Mouse (Mus musculus) kidney, postnatal 0 days (tissue): ENCODE measurements around the gene Zfp160. TPM values are rescaled to one million over a fixed set of nuclear protein-coding genes. Genes with fewer than 3 reads are reported as not detected.
"Not testable (repeated sequence)": the region's sequence is repeated elsewhere in the genome, so short reads cannot be mapped to it uniquely, and the experiment has no call there.

ENCODE experiments used
- ATAC-seq: fragments of 200-750 bp; cut with Nextera tagmentation; replicated peaks from 2 replicates; pipeline ENCODE4 v1.8.0; 2017; ENCODE audit warnings: low read depth, moderate number of reproducible peaks, moderate TSS enrichment, moderate library complexity; ENCODE audit not compliant: low FRiP score
- DNase-seq: peaks from one replicate; pipeline ENCODE4 v3.0.0-alpha.2; 2016; ENCODE audit warnings: low spot score
- H3K27ac ChIP-seq: fragments of 300-500 bp; sonication (generic); 2 replicates; pipeline ENCODE4 v1.5.1; 2014; ENCODE audit warnings: mild to moderate bottlenecking
- H3K27me3 ChIP-seq: fragments of 300-500 bp; sonication (generic); 2 replicates; pipeline ENCODE4 v1.6.1; 2014; ENCODE audit warnings: low read length, mixed read lengths; ENCODE audit not compliant: insufficient read depth
- H3K36me3 ChIP-seq: fragments of 300-500 bp; sonication (generic); 2 replicates; pipeline ENCODE4 v1.6.1; 2014; ENCODE audit warnings: low read length, mixed read lengths; ENCODE audit not compliant: insufficient read depth
- H3K4me1 ChIP-seq: fragments of 300-500 bp; sonication (generic); replicated peaks from 2 replicates; pipeline ENCODE4 v1.6.1; 2014; ENCODE audit warnings: antibody characterized with exemption, low read length, mixed read lengths; ENCODE audit not compliant: insufficient read depth
- H3K4me2 ChIP-seq: fragments of 300-500 bp; sonication (generic); 2 replicates; pipeline ENCODE4 v1.6.1; 2014; ENCODE audit warnings: mild to moderate bottlenecking, low read length, moderate library complexity, mixed read lengths
- H3K4me3 ChIP-seq: fragments of 300-500 bp; sonication (generic); replicated peaks from 2 replicates; pipeline ENCODE4 v1.5.1; 2014; ENCODE audit warnings: low read depth, low read length
- H3K9ac ChIP-seq: fragments of 300-500 bp; sonication (generic); 2 replicates; pipeline ENCODE4 v1.6.1; 2014; ENCODE audit warnings: low read depth, low read length
- H3K9me3 ChIP-seq: fragments of 300-500 bp; sonication (generic); replicated peaks from 2 replicates; pipeline ENCODE4 v1.6.1; 2016; ENCODE audit warnings: low read length, inconsistent platforms, mixed read lengths
- CTCF ChIP-seq: IDR thresholded peaks from 2 replicates; pipeline ENCODE4 v1.5.1; 2016; ENCODE audit warnings: antibody characterized with exemption, low read depth, mild to moderate bottlenecking, moderate library complexity
- WGBS: fragments of 180-500 bp; shearing (Covaris S2); extraction: QIAGEN DNeasy Blood & Tissue Kit; methylation state at CpG from one replicate; pipeline ENCODE4 v1.1.7; 2014; 5-methylcytosine and 5-hydroxymethylcytosine counted together
- polyA plus RNA-seq: library from polyadenylated mRNA; unstranded; fragments of >200 nt; fragmentation: Nextera tagmentation; extraction: Ambion mirVana; gene quantifications from 2 replicates; pipeline ENCODE4 v1.2.1, GENCODE M21; 2015

The Zfp160 gene
- polyA plus RNA-seq, 1 experiment from 2014 or later: 10.9 TPM

DNA sequence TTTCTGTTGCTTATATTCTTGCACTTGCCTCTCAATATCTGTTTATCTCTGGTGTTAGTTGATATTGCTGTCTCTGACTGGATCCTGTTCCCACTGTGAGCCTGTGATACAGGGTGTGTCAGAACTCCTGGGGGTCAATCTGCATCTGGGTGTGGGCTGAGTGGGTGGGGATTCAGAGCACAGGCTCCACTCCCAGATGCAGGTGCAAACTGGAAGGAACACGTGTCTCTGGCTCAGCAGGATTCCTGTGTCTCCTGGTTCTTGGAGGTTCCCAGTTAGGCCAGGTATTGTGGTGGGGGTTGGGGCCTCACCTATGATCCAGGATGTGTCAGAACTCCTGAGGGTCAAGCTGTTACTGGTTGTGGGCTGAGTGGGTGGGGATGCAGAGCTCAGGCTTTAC lies 56.8 kb downstream of the Zfp160 start:
- Histone ChIP-seq H3K9ac (no peak overlapping the region), H3K4me2 (no peak overlapping the region), H3K36me3 (no peaks in the 10 kb centered on the region), H3K27me3 (no peaks in the 10 kb centered on the region), H3K9me3 (no peaks in the 10 kb centered on the region), H3K4me3 (no peak overlapping the region), H3K27ac (no peak overlapping the region), H3K4me1 (no peaks in the 10 kb centered on the region)
- no peak for ATAC-seq
- DNase-seq: no peak
- no peak for TF ChIP-seq CTCF
- 25% methylated on average over 1 of the region's 1 CpGs for WGBS

DNA sequence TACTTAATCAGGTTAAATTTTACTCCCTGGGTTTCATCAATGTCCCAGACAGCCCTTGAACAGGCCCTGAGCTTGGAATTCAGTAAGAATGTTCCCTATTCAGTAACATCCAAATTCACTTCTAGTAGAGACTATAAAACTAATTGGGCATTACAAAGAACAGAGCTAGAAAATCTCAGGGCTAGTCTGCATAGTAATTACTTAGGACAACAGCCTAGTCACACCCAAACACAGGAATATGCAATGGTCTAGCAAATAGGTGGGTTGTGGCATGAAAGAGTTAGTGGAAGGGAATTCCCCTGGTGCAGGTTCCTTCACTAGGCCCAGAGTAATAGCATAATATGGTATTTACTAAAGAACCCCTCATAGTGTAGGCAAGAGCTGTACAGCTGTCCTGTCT lies 58.3 kb downstream of the Zfp160 start:
- H3K27me3 ChIP-seq: no peaks in the 10 kb centered on the region
- no peak for TF ChIP-seq CTCF

DNA sequence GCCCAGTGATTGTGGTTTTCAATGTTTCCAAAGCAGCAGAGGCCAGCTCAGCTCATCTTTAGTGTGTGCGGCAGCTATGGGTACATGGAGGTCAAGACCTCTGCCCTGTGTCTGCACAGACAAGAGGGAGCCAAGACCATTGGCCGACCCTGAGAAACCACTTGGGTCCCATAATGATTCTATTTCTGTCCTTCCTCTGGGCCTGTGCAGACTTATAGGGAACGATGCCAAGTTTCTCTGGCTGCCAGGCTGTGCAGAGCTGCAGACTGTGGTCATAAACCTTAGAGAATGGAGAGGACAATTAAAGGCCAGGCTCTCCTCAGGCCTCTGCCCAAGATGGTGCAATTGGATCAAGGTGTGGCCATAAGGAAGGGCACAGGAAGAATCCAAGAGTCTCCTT lies 60.7 kb downstream of the Zfp160 start:
- not testable (repeated sequence) for H3K4me3 ChIP-seq, H3K4me1 ChIP-seq, H3K27me3 ChIP-seq, H3K27ac ChIP-seq, H3K4me2 ChIP-seq, H3K9ac ChIP-seq, H3K36me3 ChIP-seq, DNase-seq, H3K9me3 ChIP-seq
- WGBS: no CpG with 5 or more reads among the region's 3 CpGs
- peak; percentile 46; the same call in 1 of the 2 replicates for ATAC-seq

More for the DNA sequence above, 58.3 kb downstream of the Zfp160 start:
- Histone ChIP-seq H3K27ac (no peak overlapping the region), H3K9ac (no peak overlapping the region), H3K4me3 (no peak overlapping the region), H3K9me3 (no peaks in the 10 kb centered on the region), H3K4me2 (no peak overlapping the region), H3K4me1 (no peaks in the 10 kb centered on the region), H3K36me3 (no peaks in the 10 kb centered on the region)
- no peak for ATAC-seq
- DNase-seq: no peak

DNA sequence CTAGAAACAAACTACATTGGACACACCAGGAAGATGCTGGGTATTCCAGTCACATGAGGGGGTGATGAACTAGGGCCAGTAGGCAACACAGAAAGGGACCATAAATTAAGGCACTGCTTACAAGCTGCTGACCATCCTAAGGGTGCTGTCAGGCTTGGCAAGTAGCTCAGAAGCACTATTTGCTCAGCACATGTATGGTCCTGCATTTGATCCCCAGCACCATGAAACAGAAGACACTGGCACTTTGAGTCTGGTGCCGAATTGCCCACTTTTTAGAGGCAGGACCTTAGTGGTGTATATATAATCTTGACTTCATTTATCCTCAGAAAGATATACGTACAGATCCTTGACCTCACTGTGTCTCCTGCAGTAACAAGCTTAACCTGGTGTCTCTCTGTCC lies 62.3 kb downstream of the Zfp160 start:
- not testable (repeated sequence) for H3K36me3 ChIP-seq, H3K9me3 ChIP-seq, ATAC-seq, H3K4me1 ChIP-seq, H3K27ac ChIP-seq, DNase-seq, H3K9ac ChIP-seq, H3K4me3 ChIP-seq, H3K4me2 ChIP-seq, H3K27me3 ChIP-seq
- WGBS: 75% methylated on average over 2 of the region's 2 CpGs

Other genes with a start within 250 kb of the Zfp160 start
- gene Vmn1r228, start 222.7 kb upstream of the Zfp160 start, polyA plus RNA-seq: not detected in 2 replicates
- gene Vmn1r229, start 197.3 kb upstream of the Zfp160 start, polyA plus RNA-seq: not detected in 2 replicates
- gene Vmn1r230, start 168.5 kb upstream of the Zfp160 start, polyA plus RNA-seq: not detected in 2 replicates
- not detected in 2 replicates for gene Vmn1r231, start 103.8 kb upstream of the Zfp160 start, polyA plus RNA-seq
- gene Vmn1r232, start 89.2 kb upstream of the Zfp160 start, polyA plus RNA-seq: not detected in 2 replicates
- 315 and 339 TPM in 2 replicates for gene Ppp2r1a, start 63.6 kb upstream of the Zfp160 start, polyA plus RNA-seq
- not detected in 2 replicates for gene Vmn1r233, start 12.4 kb upstream of the Zfp160 start, polyA plus RNA-seq
- gene Vmn1r234, start 217.2 kb downstream of the Zfp160 start, polyA plus RNA-seq: not detected in 2 replicates
- not detected in 2 replicates for gene Vmn1r235, start 247.5 kb downstream of the Zfp160 start, polyA plus RNA-seq